Mouse (Mus musculus) erythroblast, embryonic 14.5 days (primary cell): ENCODE measurements around the gene Pdilt. TPM values are rescaled to one million over a fixed set of nuclear protein-coding genes. Genes with fewer than 3 reads are reported as not detected.

Experiments
- H3K27me3 ChIP-seq: 2 replicates; pipeline ENCODE4 v1.6.1; 2012; ENCODE audit warnings: inconsistent platforms; ENCODE audit not compliant: control insufficient read depth
- H3K36me3 ChIP-seq: 2 replicates; pipeline ENCODE4 v1.6.1; 2012; ENCODE audit warnings: mild to moderate bottlenecking, inconsistent platforms; ENCODE audit not compliant: control insufficient read depth
- H3K4me1 ChIP-seq: 2 replicates; pipeline ENCODE4 v1.6.1; 2012; ENCODE audit warnings: inconsistent platforms; ENCODE audit not compliant: control insufficient read depth
- H3K4me3 ChIP-seq: replicated peaks from 2 replicates; pipeline ENCODE3; 2012; ENCODE audit warnings: moderate library complexity, mild to moderate bottlenecking, inconsistent platforms
- H3K9me3 ChIP-seq: 2 replicates; pipeline ENCODE4 v1.6.1; 2012; ENCODE audit warnings: low read length, inconsistent platforms, mixed read lengths; ENCODE audit not compliant: control insufficient read depth
- GATA1 ChIP-seq: IDR thresholded peaks from 2 replicates; pipeline ENCODE4 v1.6.1; 2012; ENCODE audit warnings: low read length, inconsistent platforms, mixed read lengths
- TAL1 ChIP-seq: IDR thresholded peaks from 3 replicates; pipeline ENCODE4 v1.6.1; 2012; ENCODE audit warnings: low read length, inconsistent platforms, mixed read lengths
- polyA plus RNA-seq: library from polyadenylated mRNA; stranded (reverse); fragments of >175 nt; gene quantifications from 2 replicates; pipeline ENCODE4 v1.2.3, GENCODE M21; 2012

Pdilt gene
- polyA plus RNA-seq, 1 experiment: not detected

DNA sequence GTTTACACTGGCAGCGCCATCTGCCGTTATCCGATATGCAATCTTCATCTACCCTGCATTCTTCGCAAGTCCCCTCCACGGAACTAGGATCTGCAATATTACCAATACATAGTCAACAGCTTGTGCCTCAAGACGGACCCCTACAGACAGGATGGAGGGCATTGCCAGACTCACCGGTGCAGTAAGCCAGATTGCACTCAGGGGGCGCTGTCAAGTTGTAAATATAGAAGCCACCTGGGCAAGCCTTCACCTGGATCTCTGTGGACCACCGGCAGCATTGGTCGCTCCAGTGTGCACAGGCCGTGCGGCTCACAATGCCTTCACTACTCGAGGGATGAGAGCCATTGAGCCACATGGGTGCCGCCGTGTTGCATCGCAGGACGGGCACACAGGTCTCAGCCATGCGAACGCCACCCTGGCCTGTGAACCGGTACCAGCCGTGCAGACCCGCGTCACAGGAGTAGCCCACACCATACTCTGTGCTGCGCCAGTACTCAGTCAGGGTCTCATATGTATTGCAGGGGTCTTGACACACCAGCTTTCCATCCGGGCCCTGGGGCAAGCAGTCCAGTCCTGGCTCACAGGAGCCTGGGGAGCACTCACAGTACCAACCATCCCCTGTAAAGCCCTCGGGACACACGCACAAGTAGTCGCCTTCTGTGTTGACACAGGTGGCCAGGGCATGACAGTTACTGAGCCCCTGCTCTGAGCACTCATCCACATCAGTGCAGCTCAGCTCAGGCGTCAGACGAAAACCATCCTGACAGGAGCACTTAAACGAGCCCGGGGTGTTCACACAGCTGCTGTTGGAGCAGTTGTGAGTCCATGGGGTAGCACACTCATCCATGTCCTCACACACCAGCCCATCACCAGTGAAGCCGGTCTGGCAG, 46.5 kb downstream of the Pdilt start:
- no peaks in the 10 kb centered on the region for H3K4me1 ChIP-seq
- no peaks in the 10 kb centered on the region for H3K27me3 ChIP-seq
- H3K36me3 ChIP-seq: no peaks in the 10 kb centered on the region
- no peak for TF ChIP-seq GATA1
- TF ChIP-seq TAL1: no peak
- no peak overlapping the region for H3K4me3 ChIP-seq
- peaks cover 9% of the 10 kb centered on the region; the same call in 1 of the 2 replicates for H3K9me3 ChIP-seq

DNA sequence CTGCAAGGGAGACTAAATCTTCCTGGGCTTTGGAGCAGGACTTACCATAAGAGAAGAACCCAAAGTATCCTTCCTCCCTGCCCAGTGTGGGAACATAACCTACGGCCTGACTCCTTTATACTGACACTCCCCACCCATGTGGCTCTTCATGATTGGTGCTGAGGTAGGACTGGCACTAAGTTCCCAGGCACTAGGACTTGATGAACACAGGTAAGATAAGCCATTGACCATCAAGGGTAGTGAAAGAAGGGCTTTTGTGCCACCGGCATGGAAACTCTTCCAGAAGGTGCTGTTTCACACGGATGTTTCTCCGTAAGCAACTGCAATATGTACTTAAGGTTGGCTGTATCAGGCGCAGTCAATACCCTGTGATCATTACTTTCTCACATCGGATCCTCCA, 64.1 kb downstream of the Pdilt start, which contains the start of gene Gp2:
Gp2 (minus strand) TSS at position 101 of the 400 bp plus-strand sequence.
- TF ChIP-seq TAL1 (no peak), GATA1 (no peak)
- Histone ChIP-seq H3K9me3 (peaks cover 2% of the 10 kb centered on the region; the same call in 1 of the 2 replicates), H3K36me3 (no peaks in the 10 kb centered on the region), H3K4me3 (no peak within 1 kb of the TSS), H3K4me1 (no peaks in the 10 kb centered on the region), H3K27me3 (no peaks in the 10 kb centered on the region)

DNA sequence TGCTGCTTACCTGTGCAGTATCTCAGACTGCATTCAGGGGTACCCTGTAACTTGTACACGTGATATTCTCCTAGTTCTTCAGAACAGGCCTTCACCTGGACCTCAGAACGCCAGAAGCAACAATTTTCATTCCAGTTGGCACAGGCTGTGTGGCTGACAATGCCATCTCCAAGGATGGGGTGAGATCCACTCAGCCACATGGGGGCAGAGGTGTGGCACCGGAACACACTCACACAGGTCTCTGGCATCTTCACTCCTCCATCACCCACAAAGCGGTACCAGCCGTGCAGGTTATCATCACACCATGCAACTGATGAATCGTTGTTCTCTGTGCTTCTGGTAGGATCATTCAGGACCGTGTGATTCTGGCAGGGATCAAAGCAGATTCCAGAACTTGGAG, 69.1 kb downstream of the Pdilt start:
- H3K4me3 ChIP-seq: no peak overlapping the region
- no peaks in the 10 kb centered on the region for H3K4me1 ChIP-seq
- TF ChIP-seq GATA1: no peak
- no peak for TF ChIP-seq TAL1
- H3K27me3 ChIP-seq: no peaks in the 10 kb centered on the region
- no peaks in the 10 kb centered on the region for H3K36me3 ChIP-seq
- H3K9me3 ChIP-seq: peaks cover under 1% of the 10 kb centered on the region; the same call in 1 of the 2 replicates

DNA sequence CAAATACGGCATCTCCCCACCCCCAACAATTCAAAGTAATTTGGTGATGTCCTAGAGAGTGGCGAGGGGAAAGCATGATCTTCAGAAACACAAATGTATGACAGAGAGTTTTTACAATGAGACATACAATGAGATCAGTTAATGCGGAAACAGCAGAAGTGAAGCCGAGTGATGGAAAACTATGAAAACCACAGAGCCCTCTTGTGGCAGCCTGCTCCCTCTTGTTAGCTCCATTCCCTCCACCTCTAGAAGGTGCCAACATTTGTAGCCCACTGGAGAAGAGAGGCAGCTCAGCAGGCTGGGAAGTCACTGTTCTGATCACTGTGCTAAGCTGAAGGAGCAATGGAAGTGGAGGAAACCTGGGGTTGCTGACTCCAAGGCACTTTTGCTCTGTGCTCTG, 79.4 kb downstream of the Pdilt start:
- H3K9me3 ChIP-seq: no peaks in the 10 kb centered on the region
- no peaks in the 10 kb centered on the region for H3K36me3 ChIP-seq
- TF ChIP-seq TAL1 (no peak), GATA1 (no peak)
- no peaks in the 10 kb centered on the region for H3K4me1 ChIP-seq
- H3K4me3 ChIP-seq: no peak overlapping the region
- no peaks in the 10 kb centered on the region for H3K27me3 ChIP-seq

DNA sequence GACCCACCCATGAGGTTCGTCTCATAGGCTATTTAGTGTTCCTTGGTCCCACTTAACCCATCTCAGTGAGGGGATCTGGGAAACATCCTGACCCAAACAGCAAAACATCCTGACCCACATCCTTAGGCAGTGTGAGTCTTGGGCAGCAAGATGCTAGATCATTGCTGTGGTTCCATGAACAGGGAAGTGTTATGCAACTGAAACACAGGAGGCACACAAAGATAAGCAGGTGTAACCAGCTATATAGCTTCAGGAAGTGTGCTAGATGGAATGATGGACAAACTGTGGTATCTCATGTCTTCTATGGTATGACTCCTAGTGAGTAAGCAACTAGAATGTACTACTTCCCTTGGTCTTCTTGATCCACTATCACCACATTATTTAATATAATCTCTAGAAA, 81.4 kb downstream of the Pdilt start:
- no peak for TF ChIP-seq TAL1
- TF ChIP-seq GATA1: no peak
- Histone ChIP-seq H3K4me3 (no peak overlapping the region), H3K4me1 (no peaks in the 10 kb centered on the region), H3K36me3 (no peaks in the 10 kb centered on the region), H3K27me3 (no peaks in the 10 kb centered on the region), H3K9me3 (no peaks in the 10 kb centered on the region)

Other genes starting within 250 kb of the Pdilt start
- not detected in 2 replicates for gene Gp2, start 64.2 kb downstream of the Pdilt start, polyA plus RNA-seq
- gene Umod, start 44.2 kb downstream of the Pdilt start, polyA plus RNA-seq: not detected in 2 replicates
- gene Acsm5, start 4.0 kb downstream of the Pdilt start, polyA plus RNA-seq: not detected in 2 replicates
- not detected in 2 replicates for gene Acsm2, start 30.9 kb upstream of the Pdilt start, polyA plus RNA-seq
- gene Acsm1, start 83.5 kb upstream of the Pdilt start, polyA plus RNA-seq: not detected in 2 replicates
- not detected in 2 replicates for gene Acsm4, start 166.5 kb upstream of the Pdilt start, polyA plus RNA-seq
- gene Thumpd1, start 197.3 kb upstream of the Pdilt start, polyA plus RNA-seq: 0.38 and 0.64 TPM in 2 replicates
- gene Acsm3, start 237.4 kb upstream of the Pdilt start, polyA plus RNA-seq: not detected in 2 replicates